Mouse (Mus musculus): ENCODE results near the gene Id3.

The Id3 gene

DNA sequence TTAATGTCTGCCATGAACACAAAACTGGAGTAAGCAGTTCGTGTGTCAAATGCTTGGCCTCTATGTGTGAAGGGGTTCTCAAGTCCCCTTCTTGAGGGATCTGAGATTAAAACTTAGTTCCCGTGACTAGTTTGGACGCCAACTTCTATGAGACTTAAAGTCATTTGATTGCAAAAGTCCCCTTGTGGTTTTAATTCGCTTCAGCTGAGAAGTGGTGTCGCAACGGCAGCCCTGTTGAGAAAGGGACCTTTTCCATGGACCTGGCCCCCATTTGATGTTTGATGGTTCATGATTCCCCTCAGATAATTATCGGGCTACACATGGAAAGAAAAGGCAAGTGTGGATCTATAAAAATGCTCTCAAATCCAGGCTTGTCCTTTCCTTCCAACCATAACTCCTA is 36.2 kb downstream of the Id3 start:
- DNase-seq: no peak

DNA sequence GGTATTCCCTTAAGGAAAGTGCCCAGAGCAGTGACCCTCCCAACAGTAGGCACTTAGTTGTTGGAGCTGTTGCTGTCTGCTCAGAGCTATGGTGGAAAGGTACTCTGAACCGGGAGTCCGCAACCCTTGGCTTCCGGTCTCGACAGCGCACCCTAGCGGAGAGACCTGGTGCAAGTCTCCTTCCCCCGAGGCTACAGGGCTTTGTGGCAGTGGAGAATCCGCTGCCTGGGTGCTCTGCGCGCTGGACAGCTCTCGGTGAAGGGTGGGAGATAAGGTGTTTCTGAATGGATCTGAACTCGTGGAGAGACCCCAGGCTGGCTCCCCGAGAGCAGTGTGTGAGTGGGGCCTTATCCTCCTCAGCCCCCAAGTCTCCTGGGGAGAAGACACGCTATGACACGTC is 36.7 kb downstream of the Id3 start:
- peak; percentile 48 for DNase-seq

DNA sequence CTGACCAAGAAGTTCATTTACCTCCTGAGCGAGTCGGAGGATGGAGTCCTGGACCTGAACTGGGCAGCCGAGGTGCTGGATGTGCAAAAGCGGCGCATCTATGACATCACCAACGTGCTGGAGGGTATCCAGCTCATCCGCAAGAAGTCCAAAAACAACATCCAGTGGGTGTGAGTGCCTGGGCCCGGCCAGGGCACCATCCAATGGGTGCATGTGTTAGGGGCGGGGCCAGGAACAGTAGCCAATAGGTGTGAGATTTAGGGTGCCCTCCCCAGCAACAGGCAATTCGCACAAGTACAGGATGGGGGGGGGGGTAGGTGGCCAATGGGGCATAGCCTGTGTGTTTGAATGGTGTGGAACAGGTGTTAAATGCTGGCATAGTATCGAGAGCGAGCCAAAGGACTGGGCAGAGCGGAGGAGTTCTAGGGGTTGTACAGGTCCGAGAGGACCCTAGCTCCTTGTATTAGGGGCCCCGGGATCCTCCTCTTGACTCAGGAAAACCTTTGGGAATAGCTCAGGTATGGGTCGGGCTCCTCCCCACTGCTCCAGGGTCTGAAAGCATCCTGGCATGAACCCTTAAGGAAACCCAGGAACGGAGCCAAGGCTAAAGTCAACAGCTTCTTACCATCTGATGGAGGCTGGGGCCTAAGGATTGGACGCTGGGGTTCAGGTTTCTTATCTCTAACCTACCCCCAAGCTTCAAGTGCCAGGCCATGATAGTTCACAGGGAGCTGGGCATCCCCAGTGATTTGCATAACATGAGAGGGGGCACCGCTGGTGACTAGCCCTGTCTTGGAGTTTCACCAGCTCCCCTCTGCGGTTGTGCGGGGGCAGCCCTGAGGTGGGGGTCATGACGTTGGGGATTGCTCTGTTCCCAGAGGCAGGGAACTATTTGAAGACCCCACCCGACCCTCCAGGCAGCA is 37.4 kb downstream of the Id3 start:
- DNase-seq: peak; percentile 36

DNA sequence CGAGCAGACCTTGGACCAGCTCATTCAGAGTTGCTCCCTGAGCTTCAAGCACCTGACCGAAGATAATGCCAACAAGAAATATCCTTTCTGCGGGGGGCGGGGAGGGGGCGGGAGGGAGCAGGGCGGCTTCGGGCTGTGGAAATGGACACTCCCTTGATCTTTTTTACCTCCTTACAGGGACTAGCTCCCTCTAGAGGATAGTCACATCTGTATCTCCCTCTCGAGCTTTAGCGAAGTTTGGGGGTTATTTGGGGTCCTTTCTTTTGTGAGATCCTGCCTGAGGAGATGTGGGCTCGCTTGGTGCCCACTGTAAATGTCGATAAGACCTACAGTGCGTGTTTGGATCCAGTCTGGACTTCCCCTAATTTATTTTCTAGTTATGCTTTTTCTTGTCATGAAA is 38.1 kb downstream of the Id3 start:
- no peak for DNase-seq

DNA sequence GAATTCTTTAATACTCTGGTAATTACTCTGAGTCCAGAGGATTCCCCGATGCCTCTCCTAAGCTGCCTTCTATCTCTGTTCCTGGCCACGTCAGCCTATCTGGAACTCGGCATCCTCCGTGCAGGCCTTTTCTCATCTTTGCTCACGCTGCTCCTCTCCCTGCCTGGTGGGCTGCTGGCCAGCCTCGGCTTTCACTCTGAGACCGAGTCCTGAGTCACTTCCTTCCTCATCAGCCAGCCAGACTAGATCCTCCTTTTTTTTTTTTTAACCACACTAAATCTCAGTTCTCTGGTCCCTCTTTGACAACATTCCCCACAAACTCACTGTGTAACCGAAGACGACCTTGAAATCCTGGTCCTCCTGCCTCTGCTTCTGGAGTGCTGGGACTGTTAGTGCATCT is 42.1 kb downstream of the Id3 start:
- no peak for DNase-seq

DNA sequence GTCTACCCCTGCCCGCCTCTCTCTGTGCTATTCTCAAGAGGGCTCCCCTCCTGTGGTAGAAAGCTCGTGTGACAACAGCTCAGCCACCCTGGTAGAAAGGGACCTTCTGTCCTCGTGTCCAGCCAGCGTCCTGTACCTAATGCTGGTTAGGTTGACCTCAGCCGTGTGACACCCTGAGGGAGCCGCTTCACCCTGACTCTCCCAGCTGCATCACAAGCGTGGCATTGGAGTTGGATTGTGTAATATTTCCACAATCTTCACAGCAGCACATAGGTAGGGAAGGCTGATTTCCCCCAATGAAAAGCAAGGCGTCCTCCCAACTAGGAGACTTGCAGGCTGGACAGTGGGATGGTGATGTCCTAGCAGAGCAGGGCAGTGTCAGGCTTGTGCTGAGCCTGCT is 43.0 kb downstream of the Id3 start:
- DNase-seq: no peak

DNA sequence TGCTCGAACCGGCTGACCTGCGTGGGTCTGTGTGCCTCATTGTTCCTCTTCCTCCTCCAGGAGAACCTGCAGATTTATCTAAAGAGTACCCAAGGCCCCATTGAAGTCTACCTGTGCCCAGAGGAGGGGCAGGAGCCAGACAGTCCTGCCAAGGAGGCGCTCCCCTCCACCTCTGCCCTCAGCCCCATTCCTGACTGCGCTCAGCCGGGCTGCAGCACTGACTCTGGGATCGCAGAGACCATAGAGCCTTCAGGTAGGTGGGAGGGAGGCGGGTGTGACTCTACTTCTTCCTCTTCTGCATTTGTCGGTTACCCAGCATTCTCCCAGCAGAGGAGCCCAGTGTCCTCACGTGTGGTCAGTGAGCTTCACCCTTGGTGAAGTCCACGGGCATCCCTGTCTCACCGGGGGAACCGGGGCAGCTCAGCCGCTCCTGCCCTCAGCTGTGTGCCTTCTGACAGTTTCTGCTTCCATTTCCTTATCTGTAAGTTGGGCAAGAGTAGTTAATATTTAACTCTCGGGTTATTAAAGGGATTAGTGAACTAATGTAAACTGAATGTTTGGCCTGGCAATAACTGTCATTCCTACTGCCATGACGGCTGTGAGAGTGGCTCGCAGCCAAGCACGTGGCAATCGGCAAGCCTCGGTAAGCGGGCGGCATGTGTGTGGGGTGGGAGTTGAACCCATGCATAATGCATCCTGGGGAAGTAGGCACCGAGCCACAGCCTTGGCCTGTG is 43.6 kb downstream of the Id3 start:
- DNase-seq: no peak

DNA sequence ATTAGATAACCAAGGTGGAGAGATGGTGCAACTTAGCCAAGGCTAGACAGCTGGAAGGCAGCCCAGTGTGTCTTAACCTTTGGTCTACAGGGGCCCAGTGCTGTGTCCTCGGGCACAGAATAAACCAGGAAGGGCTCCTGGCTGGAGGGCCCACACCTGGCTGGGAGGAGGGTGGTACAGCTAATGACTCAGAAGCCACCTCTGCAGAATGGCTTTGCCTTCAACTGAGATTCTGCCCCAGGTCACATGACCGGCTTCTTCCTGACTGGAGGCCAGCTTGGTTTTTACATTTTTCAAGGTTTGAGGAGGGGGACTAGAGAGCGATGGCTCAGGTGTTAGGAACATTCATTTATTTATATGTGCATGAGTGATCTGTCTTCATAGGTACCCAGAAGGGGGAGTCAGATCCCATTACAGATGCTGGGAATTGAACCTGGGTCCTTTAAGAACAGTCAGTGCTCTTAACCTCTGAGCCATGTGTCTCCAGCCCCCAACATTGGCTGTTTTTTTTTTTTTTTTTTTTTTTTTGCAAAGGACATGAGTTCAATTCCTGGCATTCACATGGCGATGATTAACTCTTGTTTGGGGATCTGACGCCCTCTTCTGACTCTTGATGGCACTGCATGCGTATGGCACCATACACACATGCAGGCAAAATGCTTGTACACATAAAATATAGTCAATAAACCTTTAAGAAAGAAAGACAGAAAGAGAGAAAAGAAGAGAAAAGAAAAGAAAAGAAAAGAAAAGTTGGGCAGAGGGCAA is 45.9 kb downstream of the Id3 start:
- DNase-seq: no peak

DNA sequence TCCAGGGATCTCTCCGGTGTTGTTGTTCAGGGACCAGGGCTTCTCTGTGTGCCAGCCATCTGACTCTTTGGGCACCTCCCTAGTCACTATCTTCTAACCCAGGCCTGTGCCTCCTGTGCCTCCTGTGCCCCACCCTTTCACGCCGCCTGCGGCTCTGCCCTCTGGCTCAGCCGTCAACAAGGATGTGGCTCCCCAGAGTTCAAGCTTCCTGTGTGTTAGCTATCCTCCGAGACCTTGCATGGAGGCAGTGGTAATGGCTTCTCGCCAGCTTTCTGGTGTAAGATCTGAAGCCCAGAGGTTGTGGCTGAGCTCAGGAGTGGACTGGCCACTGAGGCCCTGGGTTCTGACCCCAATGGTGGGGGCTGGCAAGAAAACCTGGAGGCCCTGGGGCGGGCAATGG is 46.6 kb downstream of the Id3 start:
- no peak for DNase-seq

DNA sequence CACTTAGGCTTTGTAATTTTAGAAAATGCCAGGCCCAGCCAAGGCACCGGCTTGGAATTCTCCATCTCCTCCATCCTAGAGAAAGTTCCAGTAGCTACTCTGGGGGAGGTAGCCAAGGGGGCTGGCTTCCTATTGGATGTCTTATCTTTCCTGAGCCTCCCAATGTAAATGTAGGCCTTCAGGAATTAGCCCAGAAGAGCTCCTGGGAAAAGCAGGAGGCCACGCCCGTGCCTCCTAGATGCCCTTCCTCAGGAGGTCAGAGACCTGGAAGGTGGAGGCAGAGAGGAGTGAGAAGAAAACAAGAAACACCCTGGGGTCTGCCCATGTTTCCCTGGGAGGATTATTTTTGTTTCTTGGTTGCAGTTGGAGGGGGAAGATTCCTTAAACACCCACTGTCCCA is 50.3 kb downstream of the Id3 start:
- DNase-seq: no peak

DNA sequence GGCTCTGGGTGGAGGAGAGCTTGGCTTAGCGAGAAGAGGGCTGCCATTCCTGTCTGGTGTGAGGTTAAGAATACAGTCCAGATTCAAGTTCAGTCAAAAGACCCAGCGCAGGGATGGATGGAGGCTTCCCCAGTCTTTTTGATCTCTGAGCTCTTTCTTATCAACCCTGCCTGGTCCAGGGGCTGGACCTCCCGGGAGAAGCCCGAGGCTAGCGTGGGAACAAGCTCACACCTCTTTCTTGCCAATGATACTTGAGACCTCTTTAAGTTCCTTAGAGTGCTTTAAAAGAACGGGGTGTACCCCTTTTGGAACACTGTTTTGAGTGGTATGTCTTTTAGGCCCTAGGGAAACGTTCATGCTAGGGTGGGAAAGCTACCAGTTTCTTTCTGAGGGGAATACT is 51.7 kb downstream of the Id3 start:
- DNase-seq: no peak

All from cerebellum, adult 9-10 months (tissue).